Mouse (Mus musculus) C2C12 (cell line): ENCODE data around the gene Tra2a. TPM values are rescaled to one million over a fixed set of nuclear protein-coding genes. Genes with fewer than 3 reads are reported as not detected.
"Not testable (repeated sequence)": the region's sequence is repeated elsewhere in the genome, so short reads cannot be mapped to it uniquely, and the experiment has no call there.

Source experiments
- H3K27me3 ChIP-seq: one replicate; pipeline ENCODE4 v1.6.1; 2011; ENCODE audit not compliant: control insufficient read depth, insufficient read depth, insufficient read length
- H3K36me3 ChIP-seq: one replicate; pipeline ENCODE4 v1.6.1; 2011; ENCODE audit not compliant: control insufficient read depth, insufficient read depth
- H3K4me3 ChIP-seq: one replicate; pipeline ENCODE4 v1.5.1; 2011; ENCODE audit warnings: mild to moderate bottlenecking, control low read depth; ENCODE audit not compliant: poor library complexity, insufficient read depth, severe bottlenecking
- H3K79me2 ChIP-seq: one replicate; pipeline ENCODE4 v1.6.1; 2011; ENCODE audit not compliant: control insufficient read depth, insufficient read depth
- H3K79me3 ChIP-seq: one replicate; pipeline ENCODE4 v1.6.1; 2011; ENCODE audit warnings: low read depth, control low read depth
- H3ac ChIP-seq: one replicate; pipeline ENCODE3; 2011; ENCODE audit warnings: low read depth; ENCODE audit not compliant: control insufficient read depth, insufficient read length
- CEBPB ChIP-seq: IDR thresholded peaks from one replicate; pipeline ENCODE4 v1.6.1; 2011; ENCODE audit warnings: low read depth, mild to moderate bottlenecking, control low read depth, moderate library complexity
- CTCF ChIP-seq: IDR thresholded peaks from one replicate; pipeline ENCODE4 v1.5.1; 2011; ENCODE audit not compliant: control insufficient read depth, insufficient read depth, insufficient read length
- FOSL1 ChIP-seq: IDR thresholded peaks from one replicate; pipeline ENCODE4 v1.8.0; 2011; ENCODE audit warnings: mild to moderate bottlenecking, low read length; ENCODE audit not compliant: poor library complexity, insufficient read depth, severe bottlenecking
- MAX ChIP-seq: IDR thresholded peaks from one replicate; pipeline ENCODE4 v1.6.1; 2011; ENCODE audit warnings: mild to moderate bottlenecking, control low read depth
- MYOD1 ChIP-seq: IDR thresholded peaks from one replicate; pipeline ENCODE4 v1.6.1; 2011; ENCODE audit warnings: low read depth; ENCODE audit not compliant: control insufficient read depth, insufficient read length
- MYOG ChIP-seq: IDR thresholded peaks from one replicate; pipeline ENCODE4 v1.6.1; 2011; ENCODE audit not compliant: control insufficient read depth, insufficient read length; ENCODE audit errors: extremely low read depth
- USF1 ChIP-seq: IDR thresholded peaks from one replicate; pipeline ENCODE4 v1.6.1; 2011; ENCODE audit warnings: low read depth, mild to moderate bottlenecking, control low read depth, moderate library complexity
- polyA plus RNA-seq: library from polyadenylated mRNA; unstranded; fragments of >200 nt; fragmentation: generic; extraction: Trizol; gene quantifications from one replicate; pipeline ENCODE4 v1.2.1, GENCODE M21; 2012; ENCODE audit warnings: missing spikeins

Tra2a gene
- polyA plus RNA-seq, 1 experiment, result 48.5 TPM

GRCm38 (mm10) chr6:49267686-49268085 lies 3.9 kb upstream of the Tra2a start:
- Histone ChIP-seq H3K27me3 (no peaks in the 10 kb centered on the region), H3K36me3 (no peaks in the 10 kb centered on the region), H3K4me3 (no peak overlapping the region), H3K79me3 (peaks cover 10% of the 10 kb centered on the region), H3ac (no peak overlapping the region), H3K79me2 (peaks cover 12% of the 10 kb centered on the region)
- TF ChIP-seq MYOG (no peak), CTCF (no peak), CEBPB (no peak), FOSL1 (no peak), MYOD1 (no peak), MAX (no peak), USF1 (no peak)

- H3K79me3 ChIP-seq, result peaks cover 35% of the 10 kb centered on the region
- not testable (repeated sequence) for H3K36me3 ChIP-seq, H3ac ChIP-seq, H3K27me3 ChIP-seq, H3K4me3 ChIP-seq
- peaks cover 37% of the 10 kb centered on the region for H3K79me2 ChIP-seq
Measured at GRCm38 (mm10) chr6:49265207-49265606, 1.4 kb upstream of the Tra2a start.

- H3K79me2 ChIP-seq, result peaks cover 44% of the 10 kb centered on the region
- H3ac ChIP-seq, H3K36me3 ChIP-seq, H3K4me3 ChIP-seq, H3K27me3 ChIP-seq: not testable (repeated sequence)
- peaks cover 43% of the 10 kb centered on the region for H3K79me3 ChIP-seq
Measured at GRCm38 (mm10) chr6:49264446-49264845, 613 bp upstream of the Tra2a start.

GRCm38 (mm10) chr6:49263081-49263846 lies 569 bp downstream of the Tra2a start:
- peaks cover 55% of the 10 kb centered on the region for H3K79me3 ChIP-seq
- TF ChIP-seq USF1 (no peak), CEBPB (no peak), MYOD1 (no peak), CTCF (no peak), FOSL1 (no peak), MYOG (no peak), MAX (no peak)
- H3ac ChIP-seq, result peak overlapping the region; percentile 95
- H3K36me3 ChIP-seq, result peaks cover 13% of the 10 kb centered on the region
- peaks cover 56% of the 10 kb centered on the region for H3K79me2 ChIP-seq
- peak overlapping the region; percentile 95 for H3K4me3 ChIP-seq
- H3K27me3 ChIP-seq, result no peaks in the 10 kb centered on the region

GRCm38 (mm10) chr6:49262421-49262820 lies 1.4 kb downstream of the Tra2a start:
- Histone ChIP-seq H3K4me3 (peak overlapping the region; percentile 95), H3K27me3 (no peaks in the 10 kb centered on the region), H3ac (no peak overlapping the region), H3K79me2 (peaks cover 65% of the 10 kb centered on the region), H3K79me3 (peaks cover 63% of the 10 kb centered on the region), H3K36me3 (peaks cover 15% of the 10 kb centered on the region)
- no peak for TF ChIP-seq MAX
- no peak for TF ChIP-seq USF1
- TF ChIP-seq FOSL1, result no peak
- TF ChIP-seq MYOG, result no peak
- no peak for TF ChIP-seq CEBPB
- TF ChIP-seq MYOD1, result no peak
- no peak for TF ChIP-seq CTCF

- Histone ChIP-seq H3ac (no peak overlapping the region), H3K36me3 (peaks cover 23% of the 10 kb centered on the region), H3K27me3 (no peaks in the 10 kb centered on the region), H3K79me3 (peaks cover 89% of the 10 kb centered on the region), H3K4me3 (no peak overlapping the region), H3K79me2 (peaks cover 92% of the 10 kb centered on the region)
- TF ChIP-seq CEBPB (no peak), MYOG (no peak), USF1 (no peak), MYOD1 (no peak)
Measured at GRCm38 (mm10) chr6:49259711-49260110, 4.1 kb downstream of the Tra2a start.
